Mouse (Mus musculus) layer of hippocampus, adult 18-20 months (tissue): Measurements from ENCODE around the gene Dedd. TPM values are rescaled to one million over a fixed set of nuclear protein-coding genes. Genes with fewer than 3 reads are reported as not detected.

Experiments
- total RNA-seq, 2 experiments: library from RNA; stranded (reverse); gene quantifications; 2 replicates each; pipeline ENCODE4 v1.2.3; 2021

The Dedd gene
- total RNA-seq, 2 experiments from 2014 or later = 40.1 to 40.5 TPM

Other genes starting within 250 kb of the Dedd start
- gene Cfap126, start 215.2 kb upstream of the Dedd start, total RNA-seq = 1 to 10 TPM; 1.5 to 2.0 TPM
- gene Sdhc, start 178.5 kb upstream of the Dedd start, total RNA-seq = 100 to 1,000 TPM; 181 to 187 TPM
- not detected for gene Mpz, start 178.4 kb upstream of the Dedd start, total RNA-seq
- 10 to 100 TPM; 47.5 to 47.7 TPM for gene Pcp4l1, start 132.9 kb upstream of the Dedd start, total RNA-seq
- gene Nr1i3, start 115.2 kb upstream of the Dedd start, total RNA-seq = under 1 TPM in 1 of 2 experiments, not detected in 1; 0.17 TPM
- gene Tomm40l, start 106.6 kb upstream of the Dedd start, total RNA-seq = 10 to 100 TPM; 71.6 to 77.6 TPM
- 1 to 10 TPM; 2.2 to 3.1 TPM for gene Apoa2, start 104.1 kb upstream of the Dedd start, total RNA-seq
- gene Fcer1g, start 94.8 kb upstream of the Dedd start, total RNA-seq = 10 to 100 TPM; 16.3 to 20.8 TPM
- 10 to 100 TPM; 10.9 to 11.9 TPM for gene Adamts4, start 78.7 kb upstream of the Dedd start, total RNA-seq
- 100 to 1,000 TPM; 270 to 277 TPM for gene Ndufs2, start 77.8 kb upstream of the Dedd start, total RNA-seq
- 10 to 100 TPM; 71.0 to 71.4 TPM for gene B4galt3, start 58.8 kb upstream of the Dedd start, total RNA-seq
- 10 to 100 TPM; 23.2 to 25.3 TPM for gene Ppox, start 48.0 kb upstream of the Dedd start, total RNA-seq
- 10 to 100 TPM; 60.9 to 61.3 TPM for gene Usp21, start 41.2 kb upstream of the Dedd start, total RNA-seq
- gene Ufc1, start 34.1 kb upstream of the Dedd start, total RNA-seq = 100 to 1,000 TPM in 1 of 2 experiments, 10 to 100 TPM in 1; 99.7 to 108 TPM
- 10 to 100 TPM; 40.9 to 41.5 TPM for gene Nit1, start 16.5 kb downstream of the Dedd start, total RNA-seq
- gene Pfdn2, start 16.5 kb downstream of the Dedd start, total RNA-seq = 100 to 1,000 TPM; 177 to 190 TPM
- 1 to 10 TPM; 6.0 to 6.1 TPM for gene Klhdc9, start 31.7 kb downstream of the Dedd start, total RNA-seq
- 1 to 10 TPM; 6.3 to 6.7 TPM for gene Nectin4, start 41.0 kb downstream of the Dedd start, total RNA-seq
- gene Arhgap30, start 59.8 kb downstream of the Dedd start, total RNA-seq = 1 to 10 TPM; 1.9 TPM
- 100 to 1,000 TPM; 133 to 142 TPM for gene Usf1, start 82.2 kb downstream of the Dedd start, total RNA-seq
- gene Tstd1, start 89.7 kb downstream of the Dedd start, total RNA-seq = 1 to 10 TPM; 3.9 to 7.1 TPM
- 1 to 10 TPM; 4.4 to 5.6 TPM for gene F11r, start 108.4 kb downstream of the Dedd start, total RNA-seq
- 1 to 10 TPM; 6.9 to 7.3 TPM for gene Alyref2, start 174.3 kb downstream of the Dedd start, total RNA-seq
- gene Itln1, start 206.1 kb downstream of the Dedd start, total RNA-seq = not detected
- not detected for gene Cd244a, start 230.0 kb downstream of the Dedd start, total RNA-seq